Mouse (Mus musculus) thymus, adult 2 months (tissue): ENCODE results near the gene A930033H14Rik.

Experiments used
- CTCF ChIP-seq: fragments of 200-500 bp; IDR thresholded peaks from 2 replicates; pipeline ENCODE4 v1.5.1; 2012; ENCODE audit warnings: mild to moderate bottlenecking, control low read depth, low read length, moderate library complexity, borderline replicate concordance; ENCODE audit not compliant: control insufficient read depth, poor library complexity, insufficient read depth; ENCODE audit errors: extremely low read depth
- POLR2A ChIP-seq: fragments of 200-500 bp; IDR thresholded peaks from 2 replicates; pipeline ENCODE4 v1.6.1; 2012; ENCODE audit warnings: mild to moderate bottlenecking, low read length, control low read depth, moderate library complexity; ENCODE audit not compliant: control insufficient read depth, poor library complexity, insufficient read depth; ENCODE audit errors: extremely low read depth

DNA sequence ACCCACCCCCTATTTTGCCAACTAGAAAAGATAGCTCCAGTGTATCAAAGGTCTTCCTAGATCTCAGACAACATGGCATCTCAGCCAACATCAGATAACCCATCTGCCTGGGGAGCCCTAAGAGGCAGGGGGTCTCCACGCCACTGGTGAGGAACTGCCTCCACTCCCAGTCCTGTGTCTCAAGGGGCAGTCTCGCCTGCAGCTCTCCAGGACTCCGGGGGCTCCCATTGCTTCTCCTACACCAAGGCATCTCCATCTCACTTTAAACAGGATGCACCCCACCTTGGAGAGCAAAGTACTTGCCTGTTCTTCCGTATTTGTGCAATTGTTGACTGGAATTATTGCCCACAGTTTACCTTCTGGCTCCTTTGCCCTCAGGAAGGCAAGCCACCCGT, 40.8 kb upstream of the A930033H14Rik start:
- no peak for TF ChIP-seq CTCF
- TF ChIP-seq POLR2A = no peak
